In the genomic region with DNA sequence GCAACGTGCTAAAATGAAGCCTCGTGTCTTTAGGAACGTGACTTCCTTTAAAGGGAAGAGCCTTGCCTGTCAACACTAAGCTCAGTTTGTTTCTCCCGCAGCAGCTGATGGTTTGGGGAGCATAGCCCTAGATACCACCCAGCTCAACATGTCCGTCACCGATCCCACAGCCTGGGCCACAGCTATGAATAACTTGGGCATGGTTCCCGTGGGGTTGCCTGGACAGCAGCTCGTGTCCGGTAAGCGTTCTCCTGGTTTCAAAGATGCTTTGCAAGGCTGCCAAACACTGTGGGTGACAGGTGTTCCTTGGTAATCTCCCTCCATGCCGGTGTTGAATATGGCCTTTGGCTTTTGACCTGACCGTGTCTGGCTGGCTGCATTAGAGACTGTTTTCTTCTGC, we compare ENCODE assay signal across 16 mouse cellular contexts.
DNase-seq lines count a peak whose midpoint lies in the region; ATAC-seq lines count a peak whose summit lies in the region.
"Had no signal": no experiment of that assay in that cellular context is flagged by ENCODE, and none has a peak within 500 bp of the region (broad histone marks: within the 10 kb centered on the region; RNA-seq: fewer than 3 reads in every experiment).

No protein-coding gene starts in this region.

- peak; percentile 74; the same call in 1 of the 2 replicates for ATAC-seq in cerebellum, adult (ENCODE audit: insufficient number of reproducible peaks, low FRiP score, low TSS enrichment)
- 0 out of 2 replicates have a peak, but pooled peaks have one; percentile 23 for ATAC-seq in heart, embryonic 16.5 days (replicated peaks; ENCODE audit: extremely low read depth, insufficient read depth, low FRiP score)

- H3K4me1 ChIP-seq in heart, embryonic 10.5 days = peaks cover 34% of the 10 kb centered on the region
- H3K4me1 ChIP-seq in heart, embryonic 16.5 days (ENCODE audit: control insufficient read depth, insufficient read depth, low read length) = peaks cover 8% of the 10 kb centered on the region
- H3K4me1 ChIP-seq: limb, embryonic 15.5 days; stomach, embryonic 15.5 days had no signal

- no peak overlapping the region for H3K4me2 ChIP-seq in heart, embryonic 16.5 days (ENCODE audit: low read depth, low read length)
- H3K4me2 ChIP-seq: limb, embryonic 15.5 days; neural tube, embryonic 13.5 days; stomach, embryonic 15.5 days had no signal

- 0 out of 2 replicates have a peak, but pooled peaks cover under 1% of the 10 kb centered on the region for H3K36me3 ChIP-seq in heart, embryonic 10.5 days
- H3K36me3 ChIP-seq in heart, embryonic 16.5 days (ENCODE audit: control insufficient read depth, insufficient read depth) = 0 out of 2 replicates have a peak, but pooled peaks cover under 1% of the 10 kb centered on the region
- H3K36me3 ChIP-seq: limb, embryonic 15.5 days; stomach, embryonic 15.5 days had no signal

- H3K27ac ChIP-seq in heart, embryonic 10.5 days = no peak overlapping the region
- no peak overlapping the region for H3K27ac ChIP-seq in heart, embryonic 16.5 days (ENCODE audit: low read length)
- H3K27ac ChIP-seq: limb, embryonic 15.5 days; neural tube, embryonic 13.5 days; stomach, embryonic 15.5 days had no signal

- peak; percentile 40 for DNase-seq in heart, adult 8-10 months (ENCODE audit: low spot score)
- DNase-seq in heart, embryonic 10.5 days (ENCODE audit: low spot score) = no peak
- DNase-seq in cerebellum, postnatal 14 days = peak; percentile 67 to 71
- no peak for DNase-seq in adipocyte (ENCODE audit: low spot score)
- DNase-seq in right cerebral cortex, postnatal 36 days (ENCODE audit: low spot score in 2 of 2) = no peak
- no peak for DNase-seq in left cerebral cortex, postnatal 14 days (ENCODE audit: low spot score in 2 of 2)
- DNase-seq: embryo, embryonic 11 days; kidney, adult 11 months; kidney, postnatal 4 days; lung, adult 2 months; right cerebral cortex, postnatal 14 days had no signal

- WGBS in heart, embryonic 10.5 days = 64% methylated on average over 12 of the region's 12 CpGs
- WGBS in heart, embryonic 16.5 days = 47% methylated on average over 12 of the region's 12 CpGs

- no peak overlapping the region for H3K9ac ChIP-seq in heart, embryonic 16.5 days (ENCODE audit: low read length)
- H3K9ac ChIP-seq: limb, embryonic 15.5 days; neural tube, embryonic 13.5 days; stomach, embryonic 15.5 days had no signal

- no peaks in the 10 kb centered on the region for H3K9me3 ChIP-seq in heart, embryonic 10.5 days
- H3K9me3 ChIP-seq in heart, embryonic 16.5 days (replicated peaks; ENCODE audit: control insufficient read depth, low read length) = peaks cover under 1% of the 10 kb centered on the region
- H3K9me3 ChIP-seq: limb, embryonic 15.5 days; neural tube, embryonic 13.5 days; stomach, embryonic 15.5 days had no signal

- intact Hi-C loops in left cerebral cortex, postnatal 14 days (cut with DNase I) = no loop called here

- H3K4me3 ChIP-seq in heart, embryonic 10.5 days = no peak overlapping the region
- no peak overlapping the region for H3K4me3 ChIP-seq in heart, embryonic 16.5 days (ENCODE audit: low read length)
- H3K4me3 ChIP-seq: limb, embryonic 15.5 days; neural tube, embryonic 13.5 days; stomach, embryonic 15.5 days had no signal

- H3K27me3 ChIP-seq in heart, embryonic 10.5 days (ENCODE audit: insufficient read depth, poor library complexity, severe bottlenecking) = no peaks in the 10 kb centered on the region
- no peaks in the 10 kb centered on the region for H3K27me3 ChIP-seq in heart, embryonic 16.5 days (ENCODE audit: control insufficient read depth, insufficient read depth, low read length)
- H3K27me3 ChIP-seq: limb, embryonic 15.5 days; neural tube, embryonic 13.5 days; stomach, embryonic 15.5 days had no signal

Comparison
In these comparisons a context has a peak if more than half of its experiments do, and no peak if none do; other contexts are left out.
1. DNase-seq: peak in heart, adult 8-10 months (single experiment) and cerebellum, postnatal 14 days (2 of 2); none in heart, embryonic 10.5 days (single experiment), adipocyte (single experiment), right cerebral cortex, postnatal 36 days (0 of 2) and left cerebral cortex, postnatal 14 days (0 of 2).